8 mouse cellular contexts compared by ENCODE assay signal in the genomic region with DNA sequence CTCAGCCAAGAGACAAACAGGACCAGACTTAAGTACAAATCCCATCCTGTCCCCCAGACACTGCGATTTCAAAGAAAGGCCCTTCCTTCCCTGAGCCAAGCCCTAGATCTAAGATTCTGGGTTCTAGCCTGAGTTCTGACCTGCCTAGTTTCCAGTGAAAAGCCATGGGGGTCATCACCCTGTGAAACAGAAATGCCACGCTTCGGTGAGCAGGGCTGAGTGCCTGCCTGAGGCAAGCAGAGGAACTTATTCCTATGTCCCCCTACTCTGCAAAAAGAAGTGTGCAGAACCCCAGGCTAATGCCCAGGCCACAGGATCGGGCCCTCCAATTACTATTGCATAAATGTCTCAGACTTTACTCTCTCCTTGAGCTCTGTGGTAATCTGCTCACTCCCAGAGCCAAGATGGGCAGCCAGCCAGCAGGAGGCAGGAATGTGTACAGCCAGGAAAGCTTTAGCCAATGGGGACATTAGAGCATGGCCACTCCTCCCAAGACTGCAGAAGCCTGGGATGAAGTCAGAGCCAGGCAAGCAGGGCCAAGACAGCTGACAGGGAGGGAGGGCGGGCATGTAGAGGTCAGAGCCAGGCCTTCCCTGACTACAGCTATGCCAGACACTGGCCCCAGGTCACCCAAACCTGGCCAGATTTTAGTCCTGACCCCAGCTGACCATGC. TPM values are rescaled to one million over a fixed set of nuclear protein-coding genes. Genes with fewer than 3 reads are reported as not detected.
DNase-seq lines count a peak whose midpoint lies in the region; ATAC-seq lines count a peak whose summit lies in the region.

No protein-coding gene starts in this region.

- DNase-seq in cerebellum, adult 11 months: peak; percentile 85
- peak; percentile 66 for DNase-seq in forebrain, embryonic 10.5 days (ENCODE audit: extremely low spot score, low spot score)
- DNase-seq in heart, embryonic 10.5 days (ENCODE audit: low spot score): peak; percentile 93
- peak; percentile 58 for DNase-seq in limb, embryonic 10.5 days (ENCODE audit: low spot score)

- 0 out of 2 replicates have a peak, but pooled peaks cover 5% of the 10 kb centered on the region for H3K27me3 ChIP-seq in forebrain, embryonic 10.5 days (ENCODE audit: poor library complexity, severe bottlenecking)
- H3K27me3 ChIP-seq in heart, embryonic 10.5 days (ENCODE audit: insufficient read depth, poor library complexity, severe bottlenecking): no peaks in the 10 kb centered on the region
- no peaks in the 10 kb centered on the region for H3K27me3 ChIP-seq in kidney, embryonic 14.5 days (ENCODE audit: control insufficient read depth, insufficient read depth, low read length)
- H3K27me3 ChIP-seq in limb, embryonic 10.5 days (ENCODE audit: low read depth, poor library complexity, severe bottlenecking): no peaks in the 10 kb centered on the region
- no peaks in the 10 kb centered on the region for H3K27me3 ChIP-seq in midbrain, embryonic 13.5 days
- no peaks in the 10 kb centered on the region for H3K27me3 ChIP-seq in stomach, embryonic 14.5 days (ENCODE audit: control insufficient read depth, insufficient read depth, low read length)

- H3K9ac ChIP-seq in kidney, embryonic 14.5 days (ENCODE audit: low read depth, low read length): no peak overlapping the region
- H3K9ac ChIP-seq in midbrain, embryonic 13.5 days (replicated peaks): no peak overlapping the region
- no peak overlapping the region for H3K9ac ChIP-seq in stomach, embryonic 14.5 days (replicated peaks; ENCODE audit: low read depth, low read length)

- no peak overlapping the region for H3K4me2 ChIP-seq in kidney, embryonic 14.5 days (replicated peaks; ENCODE audit: low read depth, low read length)
- H3K4me2 ChIP-seq in midbrain, embryonic 13.5 days (replicated peaks): no peak overlapping the region
- H3K4me2 ChIP-seq in stomach, embryonic 14.5 days (replicated peaks; ENCODE audit: low read depth, low read length): no peak overlapping the region

- 46% methylated on average over 5 of the region's 5 CpGs for WGBS in forebrain, embryonic 10.5 days
- 51% methylated on average over 5 of the region's 5 CpGs for WGBS in heart, embryonic 10.5 days
- WGBS in kidney, embryonic 14.5 days: 53% methylated on average over 5 of the region's 5 CpGs
- WGBS in limb, embryonic 10.5 days: 55% methylated on average over 5 of the region's 5 CpGs
- WGBS in midbrain, embryonic 13.5 days: 45% methylated on average over 5 of the region's 5 CpGs
- 50% methylated on average over 5 of the region's 5 CpGs for WGBS in stomach, embryonic 14.5 days

- peak overlapping the region; percentile 75 for H3K27ac ChIP-seq in forebrain, embryonic 10.5 days
- peak overlapping the region; percentile 37 for H3K27ac ChIP-seq in heart, embryonic 10.5 days
- peak overlapping the region; percentile 56; the same call in 1 of the 2 replicates for H3K27ac ChIP-seq in kidney, embryonic 14.5 days (ENCODE audit: low read depth, low read length)
- peak overlapping the region; percentile 67; the same call in 1 of the 2 replicates for H3K27ac ChIP-seq in limb, embryonic 10.5 days
- H3K27ac ChIP-seq in midbrain, embryonic 13.5 days: peak overlapping the region; percentile 59
- peak overlapping the region; percentile 58 for H3K27ac ChIP-seq in stomach, embryonic 14.5 days (ENCODE audit: low read length)

- H3K4me3 ChIP-seq in forebrain, embryonic 10.5 days: no peak overlapping the region
- H3K4me3 ChIP-seq in heart, embryonic 10.5 days: no peak overlapping the region
- H3K4me3 ChIP-seq in kidney, embryonic 14.5 days (ENCODE audit: low read length): no peak overlapping the region
- no peak overlapping the region for H3K4me3 ChIP-seq in limb, embryonic 10.5 days
- H3K4me3 ChIP-seq in midbrain, embryonic 13.5 days (replicated peaks): no peak overlapping the region
- no peak overlapping the region for H3K4me3 ChIP-seq in stomach, embryonic 14.5 days (ENCODE audit: low read depth, low read length)

- H3K36me3 ChIP-seq in forebrain, embryonic 10.5 days (replicated peaks): no peaks in the 10 kb centered on the region
- no peaks in the 10 kb centered on the region for H3K36me3 ChIP-seq in heart, embryonic 10.5 days
- H3K36me3 ChIP-seq in kidney, embryonic 14.5 days (ENCODE audit: control insufficient read depth, insufficient read depth, low read length): no peaks in the 10 kb centered on the region
- H3K36me3 ChIP-seq in limb, embryonic 10.5 days: peaks cover 5% of the 10 kb centered on the region; the same call in 1 of the 2 replicates
- no peaks in the 10 kb centered on the region for H3K36me3 ChIP-seq in midbrain, embryonic 13.5 days
- H3K36me3 ChIP-seq in stomach, embryonic 14.5 days (ENCODE audit: control insufficient read depth, insufficient read depth, low read length): no peaks in the 10 kb centered on the region

- peak; percentile 90 for ATAC-seq in kidney, embryonic 14.5 days (ENCODE audit: low FRiP score, low TSS enrichment)
- ATAC-seq in midbrain, embryonic 13.5 days: peak; percentile 61
- peak; percentile 92 for ATAC-seq in stomach, embryonic 14.5 days (ENCODE audit: insufficient number of reproducible peaks, insufficient read depth, low FRiP score, low read depth)
- ATAC-seq in erythroid progenitor cell, adult 5-6 weeks (replicated peaks; ENCODE audit: low FRiP score, poor library complexity, severe bottlenecking): no peak

- H3K4me1 ChIP-seq in forebrain, embryonic 10.5 days: peaks cover 61% of the 10 kb centered on the region
- H3K4me1 ChIP-seq in heart, embryonic 10.5 days: peaks cover 39% of the 10 kb centered on the region
- peaks cover 33% of the 10 kb centered on the region for H3K4me1 ChIP-seq in kidney, embryonic 14.5 days (ENCODE audit: control insufficient read depth, insufficient read depth, low read length)
- peaks cover 60% of the 10 kb centered on the region for H3K4me1 ChIP-seq in limb, embryonic 10.5 days
- peaks cover 56% of the 10 kb centered on the region for H3K4me1 ChIP-seq in midbrain, embryonic 13.5 days (replicated peaks)
- H3K4me1 ChIP-seq in stomach, embryonic 14.5 days (ENCODE audit: control insufficient read depth, insufficient read depth, low read length): peaks cover 8% of the 10 kb centered on the region

- H3K9me3 ChIP-seq in forebrain, embryonic 10.5 days: no peaks in the 10 kb centered on the region
- no peaks in the 10 kb centered on the region for H3K9me3 ChIP-seq in heart, embryonic 10.5 days
- H3K9me3 ChIP-seq in kidney, embryonic 14.5 days (ENCODE audit: control insufficient read depth, low read length): no peaks in the 10 kb centered on the region
- H3K9me3 ChIP-seq in limb, embryonic 10.5 days (replicated peaks): no peaks in the 10 kb centered on the region
- H3K9me3 ChIP-seq in midbrain, embryonic 13.5 days: no peaks in the 10 kb centered on the region
- H3K9me3 ChIP-seq in stomach, embryonic 14.5 days (ENCODE audit: control insufficient read depth, low read depth, low read length): no peaks in the 10 kb centered on the region

RNA-seq across cellular contexts. Expression of gene Acot11, which starts 26.5 kb away (rescaled TPM):
- 1.9 and 2.1 TPM in 2 replicates for polyA plus RNA-seq in forebrain, embryonic 10.5 days (2016; fragmentation: Nextera tagmentation; extraction: Ambion mirVana)
- 3.5 and 5.6 TPM in 2 replicates for polyA plus RNA-seq in heart, embryonic 10.5 days (2016; fragmentation: Nextera tagmentation; extraction: Ambion mirVana)
- polyA plus RNA-seq in kidney, embryonic 14.5 days (2014; fragmentation: Nextera tagmentation; extraction: Ambion mirVana): 1.4 and 2.2 TPM in 2 replicates
- polyA plus RNA-seq in limb, embryonic 10.5 days (2016; fragmentation: Nextera tagmentation; extraction: Ambion mirVana): 9.0 and 10.7 TPM in 2 replicates
- 1.00 and 1.4 TPM in 2 replicates for polyA plus RNA-seq in midbrain, embryonic 13.5 days (2015; fragmentation: Nextera tagmentation; extraction: Ambion mirVana)
- 3.7 and 3.9 TPM in 2 replicates for polyA plus RNA-seq in stomach, embryonic 14.5 days (2014; fragmentation: Nextera tagmentation; extraction: Ambion mirVana)
- total RNA-seq in erythroid progenitor cell, adult 5-6 weeks (2015; ENCODE audit: low replicate concordance): 4.2 and 6.8 TPM in 2 replicates
- total RNA-seq in erythroid progenitor cell, adult 5-6 weeks (2017; ENCODE audit: low replicate concordance): 4.5 and 5.3 TPM in 2 replicates

RNA-seq across cellular contexts. Expression of gene Fam151a, which starts 44.6 kb away (rescaled TPM):
- 0.09 TPM in 1 of 2 replicates, not detected in the other for polyA plus RNA-seq in forebrain, embryonic 10.5 days (2016; fragmentation: Nextera tagmentation; extraction: Ambion mirVana)
- 0.23 and 0.33 TPM in 2 replicates for polyA plus RNA-seq in heart, embryonic 10.5 days (2016; fragmentation: Nextera tagmentation; extraction: Ambion mirVana)
- 3.6 and 4.5 TPM in 2 replicates for polyA plus RNA-seq in kidney, embryonic 14.5 days (2014; fragmentation: Nextera tagmentation; extraction: Ambion mirVana)
- polyA plus RNA-seq in limb, embryonic 10.5 days (2016; fragmentation: Nextera tagmentation; extraction: Ambion mirVana): 0.09 and 0.13 TPM in 2 replicates
- polyA plus RNA-seq in midbrain, embryonic 13.5 days (2015; fragmentation: Nextera tagmentation; extraction: Ambion mirVana): not detected in 2 replicates
- polyA plus RNA-seq in stomach, embryonic 14.5 days (2014; fragmentation: Nextera tagmentation; extraction: Ambion mirVana): 4.3 and 4.9 TPM in 2 replicates
- not detected in 2 replicates for total RNA-seq in erythroid progenitor cell, adult 5-6 weeks (2015; ENCODE audit: low replicate concordance)
- total RNA-seq in erythroid progenitor cell, adult 5-6 weeks (2017; ENCODE audit: low replicate concordance): not detected in 2 replicates

RNA-seq across cellular contexts. Expression of gene Mroh7, which starts 47.5 kb away (rescaled TPM):
- polyA plus RNA-seq in forebrain, embryonic 10.5 days (2016; fragmentation: Nextera tagmentation; extraction: Ambion mirVana): 0.06 and 0.12 TPM in 2 replicates
- polyA plus RNA-seq in heart, embryonic 10.5 days (2016; fragmentation: Nextera tagmentation; extraction: Ambion mirVana): 0.43 and 0.83 TPM in 2 replicates
- 0.29 and 0.47 TPM in 2 replicates for polyA plus RNA-seq in kidney, embryonic 14.5 days (2014; fragmentation: Nextera tagmentation; extraction: Ambion mirVana)
- 0.04 and 0.05 TPM in 2 replicates for polyA plus RNA-seq in limb, embryonic 10.5 days (2016; fragmentation: Nextera tagmentation; extraction: Ambion mirVana)
- 0.17 and 0.22 TPM in 2 replicates for polyA plus RNA-seq in midbrain, embryonic 13.5 days (2015; fragmentation: Nextera tagmentation; extraction: Ambion mirVana)
- polyA plus RNA-seq in stomach, embryonic 14.5 days (2014; fragmentation: Nextera tagmentation; extraction: Ambion mirVana): 0.10 TPM in 1 of 2 replicates, not detected in the other
- total RNA-seq in erythroid progenitor cell, adult 5-6 weeks (2015; ENCODE audit: low replicate concordance): not detected in 2 replicates
- total RNA-seq in erythroid progenitor cell, adult 5-6 weeks (2017; ENCODE audit: low replicate concordance): not detected in 2 replicates
